Mouse (Mus musculus): ENCODE measurements at regions not wholly inside any gene's neighbourhood (a gene's known extent, or its start where the extent isn't known, plus 50 kb on each side); places are given as distances from the start of the nearest gene placed in this dataset.

GRCm38 (mm10) chr15:74461935-74462334 lies 174.2 kb downstream of the Mroh4 start:
- no peak for DNase-seq (ENCODE audit: low spot score in 2 of 2)

DNA sequence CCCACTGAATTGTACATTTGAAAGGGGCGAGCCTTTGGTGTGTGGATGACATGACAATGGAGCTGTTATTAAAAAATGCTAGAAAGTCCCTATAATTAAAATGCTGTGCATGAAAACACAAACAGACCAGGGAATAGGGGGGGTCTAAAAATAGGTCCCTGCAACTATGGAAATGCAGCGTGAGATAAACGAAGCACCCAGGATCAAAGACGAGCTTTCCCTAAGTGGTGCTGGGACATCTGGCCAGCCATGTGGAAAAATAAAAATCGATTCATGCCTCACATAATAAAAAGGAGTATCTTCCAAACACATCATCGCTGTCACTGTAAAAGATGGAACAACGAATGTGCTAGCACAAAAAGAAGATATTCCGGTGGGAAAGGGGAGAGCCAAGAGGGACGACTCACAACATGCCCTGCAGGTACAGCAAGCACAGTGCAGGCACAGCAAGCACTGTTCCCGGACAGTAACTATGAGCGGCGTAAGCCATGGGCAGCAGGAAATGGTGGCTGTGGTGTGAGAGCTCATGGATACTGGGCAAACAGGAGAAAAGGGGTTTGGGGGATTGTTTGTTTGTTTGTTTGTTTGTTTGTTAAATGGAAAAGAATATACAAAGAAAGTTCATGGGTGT lies 176.7 kb downstream of the Mroh4 start:
- no peak for DNase-seq (ENCODE audit: low spot score in 2 of 2)

DNA sequence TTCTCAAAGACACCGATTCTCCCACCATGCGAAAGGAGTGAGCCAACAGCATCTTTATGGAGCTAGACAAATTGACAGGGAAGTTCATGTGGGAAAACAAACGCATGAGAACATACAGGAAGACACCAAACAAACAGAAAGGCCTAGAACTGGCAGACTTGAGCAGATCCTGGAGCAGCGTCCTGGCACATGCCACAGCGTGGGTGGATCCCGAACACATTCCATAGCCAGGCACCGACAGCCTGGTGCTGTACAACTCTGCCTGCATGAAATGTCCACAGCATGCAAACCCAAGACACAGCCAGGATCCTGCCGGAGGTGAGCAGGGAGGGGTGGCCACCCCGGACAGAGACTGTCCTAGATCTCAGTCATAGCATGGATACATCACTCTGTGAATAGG lies 177.2 kb downstream of the Mroh4 start:
- no peak for DNase-seq (ENCODE audit: low spot score in 2 of 2)

DNA sequence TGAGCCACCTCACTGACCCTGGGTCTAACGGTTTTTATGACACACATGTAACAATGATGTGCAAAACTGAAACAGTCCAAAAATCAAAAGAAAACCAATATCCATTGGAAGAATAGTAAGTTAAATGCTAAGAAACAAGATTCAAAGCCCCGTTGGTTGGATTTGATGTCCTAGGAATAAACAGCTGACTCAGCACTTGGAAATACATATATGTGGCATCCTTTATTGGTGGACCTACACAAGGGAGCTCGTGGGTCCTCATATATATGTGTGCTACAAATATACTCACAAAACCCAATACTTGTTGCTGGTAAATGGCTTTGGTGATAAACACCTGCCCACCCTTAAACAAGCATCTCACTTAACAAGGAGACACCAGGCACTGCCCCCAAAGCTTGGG lies 178.2 kb downstream of the Mroh4 start:
- DNase-seq (ENCODE audit: low spot score in 2 of 2): no peak

DNA sequence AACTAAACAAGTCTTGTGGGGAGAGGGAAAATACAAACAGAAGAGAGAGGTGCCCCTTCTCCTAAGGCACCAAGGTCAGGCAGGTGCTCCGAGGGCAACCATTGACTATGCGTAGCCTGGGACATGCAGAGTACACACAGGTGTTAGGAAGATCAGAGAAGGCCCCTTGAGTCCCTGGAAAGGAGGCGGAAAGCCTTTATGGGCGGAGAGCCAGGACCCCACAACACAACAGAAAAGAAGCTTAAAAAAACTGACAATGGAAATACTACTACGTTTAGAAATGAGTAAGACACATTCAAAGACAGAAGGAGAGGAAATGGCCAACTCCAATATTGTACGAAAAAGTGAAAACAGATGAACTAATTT lies 179.5 kb downstream of the Mroh4 start:
- no peak for DNase-seq (ENCODE audit: low spot score in 2 of 2)

DNA sequence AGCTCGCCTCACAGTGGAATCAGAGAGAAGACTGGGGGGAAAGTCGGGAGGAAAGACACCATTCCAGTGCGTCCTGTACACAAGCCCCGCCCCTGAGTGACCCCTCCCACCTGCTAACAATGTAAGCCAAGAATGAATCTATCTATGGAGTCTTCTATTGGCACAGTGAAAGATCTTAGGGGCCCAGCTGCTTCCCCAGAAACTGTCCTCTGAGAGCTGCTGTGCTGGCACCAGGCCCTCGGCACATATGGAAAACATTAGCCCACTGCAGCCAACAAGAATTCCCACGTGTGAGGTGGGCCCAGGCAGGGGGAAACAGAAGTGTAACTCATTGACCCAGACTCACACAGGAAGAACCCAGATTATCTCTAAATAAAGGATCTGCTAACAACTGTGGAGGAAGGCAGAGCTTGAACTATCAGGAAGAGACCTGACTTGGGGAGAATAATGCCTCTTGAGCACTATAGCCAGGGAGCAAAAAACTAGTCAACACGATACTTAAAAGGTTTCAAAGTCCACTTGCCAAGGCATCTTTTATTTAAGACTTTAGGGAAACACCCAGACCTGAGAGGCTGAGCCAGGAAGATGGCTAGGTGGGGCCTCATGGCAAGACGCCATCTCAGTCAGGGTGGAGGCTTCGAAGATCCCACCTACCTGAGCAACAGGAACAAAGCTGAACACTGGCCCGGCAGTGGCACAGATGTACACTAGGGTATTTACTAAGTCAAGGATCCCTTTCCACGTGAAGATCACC lies 180.1 kb downstream of the Mroh4 start:
- no peak for DNase-seq (ENCODE audit: low spot score in 2 of 2)

GRCm38 (mm10) chr15:74454543-74454942 lies 181.6 kb downstream of the Mroh4 start:
- no peak for DNase-seq (ENCODE audit: low spot score in 2 of 2)

- DNase-seq (ENCODE audit: low spot score in 2 of 2): no peak
Measured at GRCm38 (mm10) chr15:74453810-74454209, 182.3 kb downstream of the Mroh4 start.

DNA sequence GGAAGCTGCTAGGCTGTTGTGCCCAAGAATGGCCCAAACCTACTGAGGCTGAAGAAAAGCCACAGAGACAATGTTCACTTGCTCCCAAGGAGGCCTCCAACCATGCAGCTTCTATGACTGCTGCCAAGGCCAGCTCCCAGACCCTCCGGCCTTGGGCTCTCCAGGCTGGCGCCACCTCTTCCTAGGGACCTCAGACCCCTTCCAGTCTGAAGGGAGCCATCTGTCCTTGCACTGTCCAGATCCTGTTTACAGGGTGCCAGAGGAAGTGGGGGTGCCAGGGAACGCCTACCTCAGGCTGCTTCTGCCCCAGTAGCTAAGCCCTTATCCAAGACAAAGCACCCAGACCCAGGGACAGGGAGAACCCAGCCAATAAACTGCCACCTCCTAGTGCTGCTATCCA lies 183.7 kb downstream of the Mroh4 start:
- no peak for DNase-seq (ENCODE audit: low spot score in 2 of 2)

DNA sequence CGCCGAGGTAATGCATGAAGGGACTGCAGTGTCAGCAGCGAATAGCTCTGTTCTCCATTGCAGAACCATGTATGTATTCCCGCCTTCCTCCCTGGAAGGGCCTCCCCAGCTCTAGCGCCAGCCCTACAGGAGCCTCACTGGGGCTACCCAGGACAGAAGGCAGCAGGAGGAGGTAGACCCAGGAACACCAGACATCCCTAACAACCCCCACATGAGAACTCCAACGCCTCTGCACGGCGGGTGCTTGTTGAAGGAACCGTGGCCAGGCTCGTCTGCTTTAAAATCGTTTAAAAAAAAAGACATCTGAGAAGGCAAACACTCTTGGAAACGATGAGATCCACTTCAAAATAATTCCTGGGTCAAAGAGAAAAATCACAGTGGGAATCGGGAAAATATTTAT lies 194.3 kb downstream of the Mroh4 start:
- DNase-seq (ENCODE audit: low spot score in 2 of 2): no peak

DNA sequence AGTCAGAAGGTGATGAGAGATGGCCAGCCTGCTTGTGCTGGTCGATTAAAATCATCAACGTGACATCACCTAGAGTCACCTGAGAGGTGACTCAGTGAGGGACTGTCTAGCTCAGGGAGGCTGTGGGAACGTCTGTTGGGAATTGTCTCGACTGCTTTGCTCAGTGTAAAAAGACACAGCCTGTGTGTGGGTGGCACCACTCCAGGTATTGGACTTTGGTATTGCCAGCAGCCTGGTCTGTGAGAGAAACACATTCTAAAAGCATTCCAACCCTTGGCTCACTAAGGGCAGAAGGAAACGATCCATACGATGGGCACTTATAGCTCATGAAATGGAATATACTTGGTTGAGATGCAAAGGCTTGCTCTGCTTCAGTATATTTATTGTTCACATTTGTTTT lies 209.2 kb downstream of the Mroh4 start:
- no peak for DNase-seq (ENCODE audit: low spot score in 2 of 2)

GRCm38 (mm10) chr15:74423001-74423400 lies 213.2 kb downstream of the Mroh4 start:
- no peak for DNase-seq (ENCODE audit: low spot score in 2 of 2)

GRCm38 (mm10) chr15:74420550-74420949 lies 215.6 kb downstream of the Mroh4 start:
- DNase-seq (ENCODE audit: low spot score in 2 of 2): no peak

GRCm38 (mm10) chr15:74418635-74419034 lies 217.5 kb downstream of the Mroh4 start:
- no peak for DNase-seq (ENCODE audit: low spot score in 2 of 2)

GRCm38 (mm10) chr15:74413217-74413616 lies 222.9 kb downstream of the Mroh4 start:
- DNase-seq (ENCODE audit: low spot score in 2 of 2): no peak

DNA sequence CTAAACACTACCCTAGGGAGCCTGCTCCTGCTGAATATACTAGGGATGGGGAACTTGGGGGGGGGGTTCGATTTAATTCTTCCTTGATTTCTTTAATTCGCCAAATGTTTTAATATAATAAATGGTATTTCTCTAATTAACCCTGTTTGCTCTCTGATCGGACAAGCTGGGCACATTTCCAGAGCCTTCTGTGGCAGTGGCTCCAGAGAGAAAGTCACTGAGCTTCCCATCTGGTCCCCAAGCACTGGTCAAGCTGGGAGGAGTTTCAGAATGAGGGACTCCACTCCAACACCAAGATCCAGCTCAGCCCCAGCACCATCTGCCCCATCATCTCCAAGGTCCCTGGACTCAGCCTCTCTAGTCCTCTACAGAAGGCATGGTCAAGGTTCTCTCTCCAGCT lies 223.9 kb downstream of the Mroh4 start:
- DNase-seq (ENCODE audit: low spot score in 2 of 2): no peak

DNA sequence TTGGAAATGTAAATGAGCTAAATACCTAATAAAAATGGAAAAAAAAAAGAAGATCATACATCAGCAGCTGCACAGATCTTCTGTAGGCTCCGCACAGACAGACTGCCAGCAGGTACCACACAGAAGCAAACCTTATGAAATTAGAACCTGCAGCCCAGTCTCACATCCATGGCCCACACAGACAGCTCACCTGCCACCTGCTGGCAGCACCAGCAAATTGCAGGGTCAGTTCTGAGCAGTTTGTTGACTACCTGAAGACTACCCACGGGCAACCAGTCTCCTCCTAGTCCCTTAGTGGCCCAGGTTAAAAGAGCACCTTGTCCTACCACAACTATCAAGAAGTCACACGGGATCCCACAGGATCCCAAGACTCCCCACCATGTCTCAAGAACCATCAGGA lies 225.1 kb downstream of the Mroh4 start:
- DNase-seq (ENCODE audit: low spot score in 2 of 2): peak in 1 of 2 experiments; percentile 16

DNA sequence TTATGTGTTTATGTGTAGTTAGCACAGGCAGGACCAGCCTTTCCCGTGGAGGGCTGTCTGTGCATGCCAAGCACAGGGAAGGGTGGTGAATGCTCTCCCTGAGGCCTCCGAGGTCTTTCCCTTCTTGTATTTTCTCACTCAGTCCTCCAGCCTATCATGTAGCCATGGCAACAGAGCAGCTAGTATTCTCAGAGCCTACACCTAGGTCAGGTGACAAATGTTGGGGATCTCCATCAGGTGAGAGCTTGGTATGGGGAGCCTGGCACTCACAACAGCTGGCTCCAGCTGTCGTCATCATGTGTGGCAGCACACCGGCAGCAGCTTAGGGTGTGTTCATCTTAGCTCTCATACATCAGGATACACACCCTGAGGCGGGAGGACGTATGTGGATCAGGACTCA lies 231.3 kb downstream of the Mroh4 start:
- no peak for DNase-seq (ENCODE audit: low spot score in 2 of 2)

DNA sequence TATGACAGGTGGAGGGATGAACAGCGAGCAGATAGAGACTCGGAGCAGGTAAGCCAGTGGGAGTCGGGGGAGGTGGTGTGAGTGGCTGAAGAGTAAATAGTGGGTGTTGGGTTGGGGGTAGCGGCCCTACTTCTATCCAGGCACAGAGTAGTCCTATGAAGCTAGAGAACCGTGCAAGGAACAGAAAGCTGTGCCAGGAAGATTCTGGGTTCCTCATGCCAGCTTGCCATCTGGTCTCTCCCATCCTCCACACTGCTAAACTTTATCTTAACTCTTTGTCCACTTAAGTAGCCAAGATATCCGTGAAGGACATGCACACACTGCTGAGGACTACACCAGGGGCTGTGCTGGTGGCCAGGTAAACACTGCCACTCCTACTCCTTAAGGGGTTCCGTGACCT lies 234.9 kb downstream of the Mroh4 start:
- no peak for DNase-seq (ENCODE audit: low spot score in 2 of 2)

DNA sequence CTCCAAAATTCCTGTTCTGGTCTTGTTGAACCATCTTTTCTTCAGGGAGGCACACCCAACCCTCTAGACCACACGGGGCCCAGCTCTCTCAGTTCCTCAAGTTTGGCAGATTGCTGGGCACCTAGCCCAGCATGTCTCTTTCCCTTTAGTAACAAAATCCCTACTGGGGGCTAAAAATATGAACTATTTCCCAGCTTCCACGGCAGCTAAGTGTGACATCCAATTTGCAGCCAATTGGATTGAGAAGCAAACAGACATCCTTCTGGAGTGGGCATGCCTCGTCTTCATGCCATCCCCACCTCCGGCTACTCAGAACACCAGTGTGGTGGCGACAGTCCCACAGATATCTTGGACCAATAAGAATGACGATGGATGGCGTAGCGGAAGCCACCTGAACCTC lies 240.1 kb downstream of the Mroh4 start:
- no peak for DNase-seq (ENCODE audit: low spot score in 2 of 2)

GRCm38 (mm10) chr15:74387533-74387932 lies 248.6 kb downstream of the Mroh4 start:
- DNase-seq (ENCODE audit: low spot score in 2 of 2): no peak

- no peak for DNase-seq (ENCODE audit: low spot score in 2 of 2)
Measured at GRCm38 (mm10) chr15:74382556-74382955, 253.6 kb downstream of the Mroh4 start.

DNA sequence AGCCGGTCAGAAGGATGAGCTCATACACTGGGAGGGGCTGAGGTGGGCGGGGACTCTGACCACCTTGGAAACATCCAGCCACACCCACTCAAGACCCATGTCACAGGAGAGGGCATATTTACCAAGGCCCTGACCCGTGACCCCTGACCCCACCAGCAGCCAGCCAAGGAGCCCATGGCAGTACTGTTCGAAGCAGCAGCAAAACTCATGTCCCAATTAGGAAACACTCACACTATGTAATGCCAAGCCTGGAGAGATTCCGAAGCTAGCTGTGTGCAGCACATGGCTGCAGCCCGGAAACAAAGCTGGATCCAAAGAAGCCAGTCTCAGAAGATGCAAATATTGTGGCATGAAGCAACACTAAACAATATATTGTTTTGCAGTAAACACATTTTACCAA lies 256.8 kb downstream of the Mroh4 start:
- DNase-seq (ENCODE audit: low spot score in 2 of 2): no peak

DNA sequence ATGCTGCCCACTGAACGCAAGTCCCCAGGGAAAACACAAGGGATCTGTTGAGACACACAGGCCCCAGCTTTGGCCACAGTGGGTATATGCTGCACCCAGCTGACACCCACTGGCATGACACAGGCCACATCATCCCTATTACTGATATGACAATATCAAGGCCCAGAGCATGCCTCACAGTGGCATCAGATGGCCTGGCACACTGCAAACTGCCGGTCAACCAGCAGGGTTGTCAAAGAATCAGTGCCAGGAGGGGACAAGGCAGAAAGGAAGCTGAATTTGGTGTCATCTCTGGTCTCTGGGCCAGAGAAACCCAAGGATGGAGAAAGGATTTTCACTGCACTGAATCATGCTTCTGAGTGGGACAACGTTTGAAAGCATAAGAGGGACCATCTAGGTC lies 266.7 kb downstream of the Mroh4 start:
- no peak for DNase-seq (ENCODE audit: low spot score in 2 of 2)

All from thymus, postnatal 10 days (tissue).